Mouse (Mus musculus) lung, postnatal 25 days (tissue): ENCODE results near the gene Pdlim4.
"Not testable (repeated sequence)": the region's sequence is repeated elsewhere in the genome, so short reads cannot be mapped to it uniquely, and the experiment has no call there.

Experiments
- DNase-seq: peaks from one replicate; pipeline ENCODE4 v3.0.0; 2022; ENCODE audit warnings: low spot score

Gene Pdlim4

GRCm38 (mm10) chr11:54062086-54062752 is 6.6 kb downstream of the Pdlim4 start:
- peak; percentile 36 for DNase-seq

DNA sequence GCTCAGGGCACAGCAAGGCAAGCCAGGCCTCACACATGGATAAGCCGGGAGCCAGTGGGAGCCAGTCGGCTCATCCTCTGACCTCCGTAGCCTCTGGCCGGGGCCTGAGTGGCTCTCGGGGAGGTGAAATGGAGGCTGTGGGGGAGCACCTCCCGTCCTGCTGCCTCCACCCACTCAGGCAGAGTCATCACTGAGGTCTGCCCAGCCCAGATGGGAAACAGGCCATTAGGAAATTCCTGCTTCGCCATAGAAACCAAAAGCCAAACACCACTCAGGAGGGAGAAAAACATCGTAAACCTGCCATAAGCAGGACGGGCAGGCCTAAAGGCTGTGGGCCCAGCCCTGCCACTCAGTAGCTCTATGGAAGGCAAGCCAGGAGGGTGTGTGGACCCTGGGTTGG is 8.5 kb downstream of the Pdlim4 start:
- peak; percentile 68 for DNase-seq

GRCm38 (mm10) chr11:54059526-54059925 is 9.3 kb downstream of the Pdlim4 start:
- no peak for DNase-seq

- no peak for DNase-seq
Observed at GRCm38 (mm10) chr11:54058643-54059042, 10.2 kb downstream of the Pdlim4 start.

GRCm38 (mm10) chr11:54058056-54058617 is 10.7 kb downstream of the Pdlim4 start:
- no peak for DNase-seq

GRCm38 (mm10) chr11:54057428-54057827 is 11.4 kb downstream of the Pdlim4 start:
- no peak for DNase-seq

- DNase-seq: no peak
Observed at GRCm38 (mm10) chr11:54056132-54056531, 12.7 kb downstream of the Pdlim4 start.

GRCm38 (mm10) chr11:54054257-54054656 is 14.6 kb downstream of the Pdlim4 start:
- DNase-seq: peak; percentile 67

GRCm38 (mm10) chr11:54053090-54053489 is 15.7 kb downstream of the Pdlim4 start:
- DNase-seq: no peak

- DNase-seq: no peak
Observed at GRCm38 (mm10) chr11:54052128-54052527, 16.7 kb downstream of the Pdlim4 start.

GRCm38 (mm10) chr11:54051161-54051560 is 17.7 kb downstream of the Pdlim4 start:
- DNase-seq: no peak

GRCm38 (mm10) chr11:54050205-54050604 is 18.6 kb downstream of the Pdlim4 start:
- DNase-seq: no peak

GRCm38 (mm10) chr11:54040676-54041075 is 28.1 kb downstream of the Pdlim4 start:
- no peak for DNase-seq

- DNase-seq: not testable (repeated sequence)
Observed at GRCm38 (mm10) chr11:54032872-54033271, 35.9 kb downstream of the Pdlim4 start.

- no peak for DNase-seq
Observed at GRCm38 (mm10) chr11:54028997-54029396, 39.8 kb downstream of the Pdlim4 start.

DNA sequence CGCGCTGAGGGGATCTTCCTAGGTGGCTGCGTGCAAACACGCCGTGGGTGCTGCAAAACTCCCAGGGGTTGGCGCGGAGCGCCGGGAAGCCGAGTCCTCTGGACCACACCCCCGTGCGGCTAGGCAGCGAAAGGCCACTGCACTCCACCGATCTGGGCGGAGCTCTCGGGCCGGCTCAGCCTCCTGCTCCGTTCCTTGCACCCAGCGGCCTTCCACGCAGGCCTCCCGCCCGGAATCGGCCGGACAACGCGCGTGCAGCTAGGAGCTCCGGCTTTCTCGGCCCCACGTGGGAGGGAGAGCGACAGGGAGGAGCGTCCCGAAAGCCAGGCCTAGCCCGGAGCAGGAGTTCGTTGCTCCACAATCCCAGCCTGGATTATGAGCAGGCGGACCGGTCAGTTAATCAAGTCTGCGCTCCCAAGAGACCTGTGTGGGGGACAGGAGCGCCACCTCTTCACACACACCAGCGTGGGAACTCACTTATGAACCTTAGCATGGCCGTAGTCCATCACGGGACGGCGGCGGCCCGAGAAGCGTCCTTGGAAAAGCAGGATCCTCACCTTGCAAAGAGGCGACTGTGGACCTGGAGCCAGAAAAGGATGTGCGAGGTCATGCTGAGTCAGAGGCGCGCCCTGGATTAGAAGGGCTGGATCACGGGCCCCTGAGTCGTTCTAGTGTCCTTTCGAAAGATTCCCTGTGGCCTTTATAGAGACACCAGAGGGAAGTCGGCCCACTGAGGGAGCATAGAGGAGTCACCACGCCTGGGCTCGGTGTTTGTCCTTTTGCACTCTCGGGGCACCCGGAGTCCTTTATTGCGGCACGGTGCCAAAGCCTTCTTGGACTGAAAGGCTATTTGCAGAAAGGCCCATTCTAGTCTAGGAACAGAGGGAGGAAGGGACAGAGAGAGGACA is 40.5 kb downstream of the Pdlim4 start, which contains the start of gene Slc22a4:
Gene Slc22a4 (minus strand): TSS at position 47 of the 908 bp plus-strand sequence.
- peak; percentile 77 for DNase-seq

- no peak for DNase-seq
Observed at GRCm38 (mm10) chr11:54027131-54028043, 41.4 kb downstream of the Pdlim4 start.

- DNase-seq: no peak
Observed at GRCm38 (mm10) chr11:54026491-54027041, 42.2 kb downstream of the Pdlim4 start.

DNA sequence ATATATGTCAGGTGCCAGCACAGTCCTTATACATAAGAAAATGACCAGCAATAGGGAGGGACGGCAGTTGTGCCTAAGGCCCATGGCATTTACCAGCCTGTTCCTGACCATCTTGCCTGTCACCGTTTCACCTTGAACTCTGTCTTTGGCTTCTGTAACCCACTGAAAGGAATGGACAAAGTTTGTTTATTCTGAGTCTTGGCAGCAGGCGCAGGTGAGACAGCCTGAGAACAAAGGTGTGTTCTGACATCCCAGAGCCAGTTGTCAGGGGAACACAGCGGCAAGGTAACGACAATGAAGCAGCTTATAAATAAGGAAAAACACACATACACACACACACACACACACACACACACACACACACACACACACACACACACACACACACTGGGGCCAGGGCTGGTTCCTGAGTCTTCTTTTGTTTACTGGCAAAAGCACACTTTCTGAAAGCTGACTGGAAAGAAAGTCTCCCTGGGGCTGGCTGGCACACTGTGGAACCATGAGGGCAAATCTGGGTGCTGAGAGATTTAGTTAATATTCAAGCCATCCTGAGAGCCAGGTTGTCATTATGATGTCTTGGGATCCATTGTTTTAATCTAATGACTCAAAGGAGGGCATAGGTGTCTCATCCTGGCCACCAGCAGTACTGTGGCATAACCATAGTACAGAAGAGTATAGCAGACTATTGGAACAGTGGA is 47.3 kb downstream of the Pdlim4 start:
- no peak for DNase-seq

DNA sequence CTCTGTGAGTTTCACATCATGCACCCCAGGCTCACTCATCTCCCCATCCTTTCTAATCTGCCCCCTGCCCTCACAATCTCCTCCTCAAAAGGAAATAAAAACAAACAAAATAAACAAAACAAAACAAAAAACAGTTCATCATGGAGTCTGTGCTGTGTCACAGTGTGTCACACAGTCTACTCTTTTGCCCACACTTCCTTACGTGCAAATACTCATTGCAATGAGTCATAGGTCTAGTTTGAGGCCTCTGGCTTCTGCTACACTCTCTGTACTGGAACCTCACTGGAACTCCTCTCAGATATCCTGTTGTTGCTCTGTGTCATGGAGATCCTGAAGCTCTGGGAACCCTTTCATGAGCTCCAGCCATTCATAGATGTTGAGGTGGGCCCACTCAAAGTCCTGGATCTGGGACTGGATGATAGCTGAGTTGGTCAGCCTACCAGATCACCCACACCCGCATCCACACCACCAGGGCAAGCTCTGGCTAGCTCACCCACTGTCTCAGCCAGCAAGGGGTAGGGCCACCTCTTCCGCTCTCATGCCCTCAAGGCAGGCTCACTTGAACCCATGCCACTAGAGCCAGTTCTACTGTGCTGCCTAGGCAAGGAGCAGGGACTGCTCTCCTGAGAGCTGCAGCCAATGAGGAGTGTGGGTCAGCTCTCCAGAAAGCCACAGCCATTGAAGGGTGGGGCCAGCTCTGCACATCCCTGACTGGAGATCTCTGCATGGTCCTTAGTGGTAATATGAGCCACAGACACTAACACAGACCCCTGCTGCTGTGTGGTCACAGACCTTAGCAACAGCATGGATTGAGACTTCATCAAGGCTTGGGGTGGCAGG is 49.7 kb downstream of the Pdlim4 start:
- DNase-seq: no peak
